Mouse (Mus musculus): ENCODE measurements around the gene Hhipl1. TPM values are rescaled to one million over a fixed set of nuclear protein-coding genes. Genes with fewer than 3 reads are reported as not detected.

The Hhipl1 gene
- polyA plus RNA-seq (2012; fragmentation: generic; extraction: Trizol) = 1.6 TPM
- long read RNA-seq, experiment 1, full-length matches to known transcripts = 1 of 5 reads
- long read RNA-seq, experiment 1, partial matches to known transcripts = 2 of 5 reads
- long read RNA-seq, experiment 1, other reads (novel, unspliced or antisense) = 2 of 5 reads
- long read RNA-seq, experiment 2, full-length matches to known transcripts = 11 of 18 reads
- long read RNA-seq, experiment 2, partial matches to known transcripts = 2 of 18 reads
- long read RNA-seq, experiment 2, other reads (novel, unspliced or antisense) = 5 of 18 reads

DNA sequence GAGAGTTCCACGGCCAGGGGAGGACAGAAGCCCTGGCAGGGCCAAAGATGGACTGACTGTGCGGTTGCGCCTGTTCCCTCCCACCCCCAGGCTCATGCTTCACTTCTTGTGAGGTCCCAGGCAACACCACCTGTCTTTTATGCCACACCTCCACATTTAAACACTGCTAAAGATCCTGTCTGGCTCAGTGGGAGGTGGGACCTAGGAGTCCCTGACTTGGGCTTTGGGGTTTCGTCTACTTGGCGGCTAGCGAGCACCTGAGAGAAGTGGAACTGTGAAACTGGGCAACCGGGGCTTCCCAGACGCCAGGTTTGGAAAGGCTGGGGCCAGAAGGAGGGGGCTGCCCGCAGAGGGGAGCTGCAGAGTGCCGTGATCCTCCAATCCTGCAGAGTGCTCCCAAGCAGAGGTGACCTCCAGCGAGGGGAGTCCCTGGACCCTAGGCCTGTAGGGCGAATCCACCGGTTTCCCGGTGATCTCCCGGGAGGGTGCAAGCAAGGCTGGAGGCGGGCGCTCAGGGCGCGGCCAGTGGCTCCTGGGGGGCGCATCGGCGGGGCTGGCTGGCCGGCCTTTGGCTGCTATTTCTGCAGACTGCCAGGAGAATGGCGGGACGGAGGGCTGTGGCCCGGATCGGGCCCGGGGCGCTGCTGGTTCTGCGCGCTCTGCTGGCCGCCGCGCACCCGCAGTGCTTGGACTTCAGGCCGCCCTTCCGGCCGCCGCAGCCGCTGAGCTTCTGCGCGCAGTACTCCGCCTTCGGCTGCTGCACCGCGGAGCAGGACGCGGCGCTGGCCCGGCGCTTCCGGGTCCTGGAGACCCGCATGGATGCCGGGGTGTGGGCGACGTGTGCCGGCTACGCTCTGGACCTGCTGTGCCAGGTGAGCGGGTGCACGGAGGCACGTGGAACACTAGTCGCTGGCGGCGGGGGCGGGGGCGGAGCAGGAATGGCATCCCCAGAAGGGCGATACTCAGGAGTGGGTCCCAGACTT is at the start of gene Hhipl1:
TSS of gene Hhipl1 (plus strand) at position 459 of the 983 bp plus-strand sequence.
- no peak for TF ChIP-seq CTCF (IDR thresholded peaks at IDR 0.05; ENCODE audit: control insufficient read depth, insufficient read depth, insufficient read length)
- no peak for TF ChIP-seq MYOG (IDR thresholded peaks at IDR 0.05; ENCODE audit: control insufficient read depth, extremely low read depth, insufficient read length)
- no peak for TF ChIP-seq USF1 (IDR thresholded peaks at IDR 0.05; ENCODE audit: low read depth)
- TF ChIP-seq FOSL1 (IDR thresholded peaks at IDR 0.05; ENCODE audit: insufficient read depth, low read length, poor library complexity, severe bottlenecking) = no peak
- no peak for TF ChIP-seq MYOD1 (IDR thresholded peaks at IDR 0.05; ENCODE audit: control insufficient read depth, insufficient read length, low read depth)
- no peak for TF ChIP-seq MAX (IDR thresholded peaks at IDR 0.05)
- TF ChIP-seq CEBPB (IDR thresholded peaks at IDR 0.05; ENCODE audit: low read depth) = no peak
- Histone ChIP-seq H3K27me3 (ENCODE audit: control insufficient read depth, insufficient read depth, insufficient read length) (no peaks in the 10 kb centered on the region), H3K79me2 (ENCODE audit: control insufficient read depth, insufficient read depth) (no peaks in the 10 kb centered on the region), H3K4me3 (ENCODE audit: insufficient read depth, poor library complexity, severe bottlenecking) (peak within 1 kb of the TSS; percentile 32), H3ac (ENCODE audit: control insufficient read depth, insufficient read length, low read depth) (peak within 1 kb of the TSS; percentile 95), H3K36me3 (ENCODE audit: control insufficient read depth, insufficient read depth) (no peaks in the 10 kb centered on the region), H3K79me3 (ENCODE audit: low read depth) (no peaks in the 10 kb centered on the region)

DNA sequence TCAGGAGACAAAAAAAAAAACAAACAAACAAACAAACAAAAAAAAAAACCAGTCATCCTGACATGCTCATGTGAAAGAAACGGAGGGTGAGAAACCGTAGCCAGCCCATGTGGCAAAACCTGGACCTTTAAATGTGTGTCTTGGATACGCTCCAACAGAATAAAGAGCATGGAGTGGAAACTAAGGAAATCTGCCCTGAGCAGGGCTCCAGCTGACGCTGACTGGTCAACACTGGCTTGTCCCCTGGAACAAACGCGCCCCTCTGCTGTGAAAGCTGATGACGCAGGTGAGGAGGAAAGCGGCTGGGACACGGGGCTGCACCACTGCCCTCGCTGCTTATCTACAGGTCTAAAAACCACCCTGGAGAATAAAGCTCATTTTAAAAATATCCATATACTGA is 49.3 kb upstream of the Hhipl1 start:
- no peaks in the 10 kb centered on the region for H3K27me3 ChIP-seq (ENCODE audit: control insufficient read depth, insufficient read depth, insufficient read length)

DNA sequence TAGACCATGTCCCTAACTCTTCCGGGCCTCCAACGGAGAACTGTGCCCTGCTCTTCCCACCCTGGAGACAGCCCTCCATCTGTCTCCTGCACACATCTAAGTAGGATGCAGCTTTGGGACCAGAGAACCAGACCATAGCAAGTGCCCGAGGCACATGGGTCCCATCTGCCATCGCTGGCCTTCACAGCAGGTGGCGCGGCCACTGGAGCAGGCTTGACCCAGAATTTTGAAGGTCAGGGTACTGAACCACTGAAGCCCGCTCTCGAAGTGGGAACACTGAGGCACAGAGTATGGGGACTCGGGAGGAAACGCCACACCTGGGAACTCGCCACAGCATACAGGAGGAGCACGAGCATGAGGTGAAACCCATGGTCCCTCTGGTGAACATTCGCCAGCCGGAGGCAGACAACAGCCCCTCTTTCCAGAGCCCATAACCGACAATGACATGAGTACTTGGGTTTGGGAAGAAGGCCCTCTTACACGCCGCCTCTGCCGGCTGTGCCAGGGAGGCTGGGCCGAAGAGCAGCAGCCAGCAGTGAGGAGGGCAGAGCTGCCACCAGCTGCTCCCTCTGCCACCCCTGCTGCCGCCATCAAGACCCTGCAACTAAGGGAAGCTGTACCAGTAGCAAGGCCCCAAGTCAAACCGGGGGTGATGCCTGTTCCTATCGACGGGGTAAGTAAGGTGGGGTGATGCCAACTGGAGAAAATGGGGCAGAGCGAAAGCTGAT is 46.6 kb upstream of the Hhipl1 start:
- H3K79me3 ChIP-seq (ENCODE audit: low read depth) = no peaks in the 10 kb centered on the region
- H3K79me2 ChIP-seq (ENCODE audit: control insufficient read depth, insufficient read depth) = no peaks in the 10 kb centered on the region
- no peaks in the 10 kb centered on the region for H3K27me3 ChIP-seq (ENCODE audit: control insufficient read depth, insufficient read depth, insufficient read length)
- no peaks in the 10 kb centered on the region for H3K36me3 ChIP-seq (ENCODE audit: control insufficient read depth, insufficient read depth)
- H3K4me3 ChIP-seq (ENCODE audit: insufficient read depth, poor library complexity, severe bottlenecking) = no peak overlapping the region
- H3ac ChIP-seq (ENCODE audit: control insufficient read depth, insufficient read length, low read depth) = no peak overlapping the region
- TF ChIP-seq CEBPB (IDR thresholded peaks at IDR 0.05; ENCODE audit: low read depth) = no peak
- no peak for TF ChIP-seq MYOG (IDR thresholded peaks at IDR 0.05; ENCODE audit: control insufficient read depth, extremely low read depth, insufficient read length)
- TF ChIP-seq FOSL1 (IDR thresholded peaks at IDR 0.05; ENCODE audit: insufficient read depth, low read length, poor library complexity, severe bottlenecking) = no peak
- no peak for TF ChIP-seq USF1 (IDR thresholded peaks at IDR 0.05; ENCODE audit: low read depth)
- no peak for TF ChIP-seq CTCF (IDR thresholded peaks at IDR 0.05; ENCODE audit: control insufficient read depth, insufficient read depth, insufficient read length)
- TF ChIP-seq MAX (IDR thresholded peaks at IDR 0.05) = no peak
- no peak for TF ChIP-seq MYOD1 (IDR thresholded peaks at IDR 0.05; ENCODE audit: control insufficient read depth, insufficient read length, low read depth)

More for the DNA sequence above, 49.3 kb upstream of the Hhipl1 start:
- H3ac ChIP-seq (ENCODE audit: control insufficient read depth, insufficient read length, low read depth) = no peak overlapping the region
- TF ChIP-seq MYOG (IDR thresholded peaks at IDR 0.05; ENCODE audit: control insufficient read depth, extremely low read depth, insufficient read length) (no peak), CTCF (IDR thresholded peaks at IDR 0.05; ENCODE audit: control insufficient read depth, insufficient read depth, insufficient read length) (no peak), USF1 (IDR thresholded peaks at IDR 0.05; ENCODE audit: low read depth) (no peak), MYOD1 (IDR thresholded peaks at IDR 0.05; ENCODE audit: control insufficient read depth, insufficient read length, low read depth) (no peak), CEBPB (IDR thresholded peaks at IDR 0.05; ENCODE audit: low read depth) (no peak), FOSL1 (IDR thresholded peaks at IDR 0.05; ENCODE audit: insufficient read depth, low read length, poor library complexity, severe bottlenecking) (no peak), MAX (IDR thresholded peaks at IDR 0.05) (no peak)
- no peaks in the 10 kb centered on the region for H3K36me3 ChIP-seq (ENCODE audit: control insufficient read depth, insufficient read depth)
- H3K79me2 ChIP-seq (ENCODE audit: control insufficient read depth, insufficient read depth) = no peaks in the 10 kb centered on the region
- H3K79me3 ChIP-seq (ENCODE audit: low read depth) = no peaks in the 10 kb centered on the region
- H3K4me3 ChIP-seq (ENCODE audit: insufficient read depth, poor library complexity, severe bottlenecking) = no peak overlapping the region

DNA sequence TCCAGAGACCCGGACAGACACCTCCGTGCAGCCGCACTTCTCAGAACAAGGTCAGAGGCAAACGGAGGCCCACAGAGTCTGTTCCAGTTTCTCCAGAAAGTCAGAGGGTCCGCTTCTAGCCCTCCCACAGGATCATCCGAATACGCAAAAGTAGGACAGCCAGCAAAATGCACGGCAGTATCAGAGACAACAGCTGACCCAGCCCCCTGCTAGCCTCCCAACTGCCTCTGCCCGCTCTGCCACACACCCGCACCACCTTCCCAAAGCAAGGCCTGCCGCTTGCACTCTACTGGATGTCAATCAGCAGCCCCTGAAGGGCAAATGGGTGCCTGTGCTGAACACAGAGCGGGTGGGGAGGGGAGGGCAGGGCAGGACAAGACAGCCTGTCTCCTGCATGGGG is 45.1 kb upstream of the Hhipl1 start:
- Histone ChIP-seq H3K4me3 (ENCODE audit: insufficient read depth, poor library complexity, severe bottlenecking) (no peak overlapping the region), H3K79me3 (ENCODE audit: low read depth) (no peaks in the 10 kb centered on the region), H3K27me3 (ENCODE audit: control insufficient read depth, insufficient read depth, insufficient read length) (no peaks in the 10 kb centered on the region), H3K79me2 (ENCODE audit: control insufficient read depth, insufficient read depth) (no peaks in the 10 kb centered on the region), H3ac (ENCODE audit: control insufficient read depth, insufficient read length, low read depth) (no peak overlapping the region), H3K36me3 (ENCODE audit: control insufficient read depth, insufficient read depth) (no peaks in the 10 kb centered on the region)
- TF ChIP-seq CEBPB (IDR thresholded peaks at IDR 0.05; ENCODE audit: low read depth) = no peak
- no peak for TF ChIP-seq USF1 (IDR thresholded peaks at IDR 0.05; ENCODE audit: low read depth)
- TF ChIP-seq CTCF (IDR thresholded peaks at IDR 0.05; ENCODE audit: control insufficient read depth, insufficient read depth, insufficient read length) = no peak
- TF ChIP-seq MAX (IDR thresholded peaks at IDR 0.05) = no peak
- TF ChIP-seq MYOD1 (IDR thresholded peaks at IDR 0.05; ENCODE audit: control insufficient read depth, insufficient read length, low read depth) = no peak
- TF ChIP-seq MYOG (IDR thresholded peaks at IDR 0.05; ENCODE audit: control insufficient read depth, extremely low read depth, insufficient read length) = no peak
- TF ChIP-seq FOSL1 (IDR thresholded peaks at IDR 0.05; ENCODE audit: insufficient read depth, low read length, poor library complexity, severe bottlenecking) = no peak

DNA sequence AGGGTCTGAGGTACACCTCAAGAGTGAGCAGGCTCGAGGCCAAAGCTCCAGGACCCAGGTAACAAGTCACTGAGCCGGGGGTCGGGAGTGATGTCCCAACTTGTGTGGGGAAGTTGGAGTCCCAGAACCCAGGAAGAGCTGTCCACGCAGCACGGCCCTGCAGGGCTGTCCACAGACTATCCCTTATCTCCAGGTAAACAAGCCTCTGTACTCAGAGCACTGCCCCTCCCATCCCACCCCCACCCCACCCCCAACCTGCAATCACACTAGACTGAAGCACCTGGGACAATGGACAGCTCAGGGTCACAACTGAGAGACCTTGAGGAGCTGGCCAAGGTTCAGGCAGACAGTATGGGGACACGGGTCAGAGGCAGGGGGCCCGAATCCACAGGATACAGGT is 41.2 kb upstream of the Hhipl1 start:
- no peak overlapping the region for H3K4me3 ChIP-seq (ENCODE audit: insufficient read depth, poor library complexity, severe bottlenecking)
- H3K79me2 ChIP-seq (ENCODE audit: control insufficient read depth, insufficient read depth) = no peaks in the 10 kb centered on the region
- no peaks in the 10 kb centered on the region for H3K36me3 ChIP-seq (ENCODE audit: control insufficient read depth, insufficient read depth)
- H3K79me3 ChIP-seq (ENCODE audit: low read depth) = no peaks in the 10 kb centered on the region
- H3K27me3 ChIP-seq (ENCODE audit: control insufficient read depth, insufficient read depth, insufficient read length) = no peaks in the 10 kb centered on the region
- no peak overlapping the region for H3ac ChIP-seq (ENCODE audit: control insufficient read depth, insufficient read length, low read depth)
- no peak for TF ChIP-seq MYOD1 (IDR thresholded peaks at IDR 0.05; ENCODE audit: control insufficient read depth, insufficient read length, low read depth)
- TF ChIP-seq FOSL1 (IDR thresholded peaks at IDR 0.05; ENCODE audit: insufficient read depth, low read length, poor library complexity, severe bottlenecking) = no peak
- no peak for TF ChIP-seq MAX (IDR thresholded peaks at IDR 0.05)
- no peak for TF ChIP-seq USF1 (IDR thresholded peaks at IDR 0.05; ENCODE audit: low read depth)
- no peak for TF ChIP-seq CEBPB (IDR thresholded peaks at IDR 0.05; ENCODE audit: low read depth)
- TF ChIP-seq CTCF (IDR thresholded peaks at IDR 0.05; ENCODE audit: control insufficient read depth, insufficient read depth, insufficient read length) = no peak
- TF ChIP-seq MYOG (IDR thresholded peaks at IDR 0.05; ENCODE audit: control insufficient read depth, extremely low read depth, insufficient read length) = no peak
